Mouse (Mus musculus): ENCODE data around the gene Tmem205.

DNA sequence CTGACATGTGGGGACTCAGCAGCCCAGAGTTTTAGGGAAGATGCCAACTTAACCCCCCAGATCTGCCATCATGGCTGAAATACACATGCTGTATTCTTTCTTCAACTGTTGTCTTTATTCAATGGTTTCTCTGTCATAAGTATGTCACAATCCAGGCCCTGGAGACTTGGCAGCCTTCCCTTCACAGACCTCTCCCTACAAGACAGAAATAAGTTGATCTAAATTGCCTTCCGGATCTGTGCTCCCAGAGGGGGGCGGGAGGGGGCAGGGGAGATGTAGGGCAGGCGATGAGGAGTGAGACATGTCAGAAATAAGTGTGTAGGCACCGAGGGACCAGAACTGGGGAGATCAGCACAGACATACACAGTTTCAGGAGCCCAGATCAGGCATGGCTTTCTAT, 55.2 kb downstream of the Tmem205 start:
- TF ChIP-seq GATA1 (IDR thresholded peaks at IDR 0.05; ENCODE audit: borderline replicate concordance, low read length), result no peak
- no peak for TF ChIP-seq FLI1 (IDR thresholded peaks at IDR 0.05; ENCODE audit: low read length)
